Mouse (Mus musculus) neural tube, embryonic 14.5 days (tissue): ENCODE data around the gene Heatr5a. TPM values are rescaled to one million over a fixed set of nuclear protein-coding genes. Genes with fewer than 3 reads are reported as not detected.

Experiments
- ATAC-seq: fragments of 200-750 bp; cut with Nextera tagmentation; 2 replicates; pipeline ENCODE4 v1.8.0; 2017; ENCODE audit warnings: low read depth, mild to moderate bottlenecking, moderate TSS enrichment, moderate library complexity
- H3K27ac ChIP-seq: fragments of 300-500 bp; sonication (generic); 2 replicates; pipeline ENCODE4 v1.5.1; 2014; ENCODE audit warnings: low read depth, mild to moderate bottlenecking, control low read depth, low read length, moderate library complexity, mixed read lengths
- H3K27me3 ChIP-seq: fragments of 300-500 bp; sonication (generic); 2 replicates; pipeline ENCODE4 v1.6.1; 2014; ENCODE audit warnings: low read length; ENCODE audit not compliant: control insufficient read depth, insufficient read depth
- H3K36me3 ChIP-seq: fragments of 300-500 bp; sonication (generic); 2 replicates; pipeline ENCODE4 v1.6.1; 2014; ENCODE audit warnings: low read length, mixed read lengths; ENCODE audit not compliant: control insufficient read depth, insufficient read depth
- H3K4me1 ChIP-seq: fragments of 300-500 bp; sonication (generic); 2 replicates; pipeline ENCODE4 v1.6.1; 2014; ENCODE audit warnings: low read length; ENCODE audit not compliant: control insufficient read depth, insufficient read depth
- H3K4me2 ChIP-seq: fragments of 300-500 bp; sonication (generic); 2 replicates; pipeline ENCODE4 v1.6.1; 2014; ENCODE audit warnings: mild to moderate bottlenecking, low read depth, low read length, control low read depth
- H3K4me3 ChIP-seq: fragments of 300-500 bp; sonication (generic); 2 replicates; pipeline ENCODE4 v1.5.1; 2014; ENCODE audit warnings: low read depth, low read length, control low read depth, mixed read lengths
- H3K9ac ChIP-seq: fragments of 300-500 bp; sonication (generic); replicated peaks from 2 replicates; pipeline ENCODE4 v1.6.1; 2014; ENCODE audit warnings: low read depth, mild to moderate bottlenecking, control low read depth, low read length, mixed read lengths
- H3K9me3 ChIP-seq: fragments of 300-500 bp; sonication (generic); 2 replicates; pipeline ENCODE4 v1.6.1; 2016; ENCODE audit warnings: low read length; ENCODE audit not compliant: control insufficient read depth
- WGBS: fragments of 180-500 bp; shearing (Covaris S2); extraction: QIAGEN DNeasy Blood & Tissue Kit; methylation state at CpG from one replicate; pipeline ENCODE4 v1.1.7; 2014; 5-methylcytosine and 5-hydroxymethylcytosine counted together
- polyA plus RNA-seq: library from polyadenylated mRNA; unstranded; fragments of >200 nt; fragmentation: Nextera tagmentation; extraction: Ambion mirVana; gene quantifications from 2 replicates; pipeline ENCODE4 v1.2.1, GENCODE M21; 2014

Heatr5a gene
- polyA plus RNA-seq, 1 experiment from 2014 or later: 9.1 TPM

GRCm38 (mm10) chr12:51850339-51850738 lies 120.8 kb downstream of the Heatr5a start:
- no peak overlapping the region for H3K4me2 ChIP-seq
- no peak overlapping the region for H3K4me3 ChIP-seq
- H3K9ac ChIP-seq: no peak overlapping the region
- no peak overlapping the region for H3K27ac ChIP-seq
- H3K4me1 ChIP-seq: no peaks in the 10 kb centered on the region
- WGBS: 92% methylated on average over 4 of the region's 4 CpGs
- H3K36me3 ChIP-seq: no peaks in the 10 kb centered on the region
- no peaks in the 10 kb centered on the region for H3K27me3 ChIP-seq
- no peak for ATAC-seq
- no peaks in the 10 kb centered on the region for H3K9me3 ChIP-seq

DNA sequence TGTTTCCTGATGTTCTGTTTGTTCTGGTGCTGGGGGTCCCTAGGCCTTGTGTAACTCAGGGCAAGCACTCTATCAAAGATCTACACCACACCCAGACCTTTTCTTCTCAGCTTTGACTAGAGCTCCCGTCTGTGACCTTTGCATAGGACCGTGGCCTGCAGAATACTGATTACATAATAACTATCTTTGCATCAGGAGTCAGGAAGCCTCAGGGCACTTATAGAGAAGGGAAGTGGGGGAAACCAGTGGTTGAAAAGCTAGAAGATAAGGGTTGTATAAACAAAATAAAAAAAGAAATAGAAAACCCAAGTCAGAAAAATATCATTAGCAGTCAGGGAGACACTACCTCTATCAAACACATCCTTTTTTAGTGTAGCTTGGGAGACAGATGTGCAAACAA lies 121.2 kb downstream of the Heatr5a start:
- Histone ChIP-seq H3K27ac (no peak overlapping the region), H3K4me2 (no peak overlapping the region), H3K27me3 (no peaks in the 10 kb centered on the region), H3K4me3 (no peak overlapping the region), H3K36me3 (no peaks in the 10 kb centered on the region), H3K9ac (no peak overlapping the region), H3K4me1 (no peaks in the 10 kb centered on the region), H3K9me3 (no peaks in the 10 kb centered on the region)
- ATAC-seq: no peak
- WGBS: 89% methylated on average over 2 of the region's 2 CpGs

GRCm38 (mm10) chr12:51847953-51848680 lies 123.0 kb downstream of the Heatr5a start:
- no peaks in the 10 kb centered on the region for H3K4me1 ChIP-seq
- no peak overlapping the region for H3K4me3 ChIP-seq
- ATAC-seq: no peak
- H3K27me3 ChIP-seq: no peaks in the 10 kb centered on the region
- H3K36me3 ChIP-seq: no peaks in the 10 kb centered on the region
- H3K4me2 ChIP-seq: no peak overlapping the region
- H3K9me3 ChIP-seq: no peaks in the 10 kb centered on the region
- 85% methylated on average over 9 of the region's 9 CpGs for WGBS
- no peak overlapping the region for H3K9ac ChIP-seq
- no peak overlapping the region for H3K27ac ChIP-seq

- peak; percentile 36; the same call in 1 of the 2 replicates for ATAC-seq
- Histone ChIP-seq H3K36me3 (no peaks in the 10 kb centered on the region), H3K27ac (no peak overlapping the region), H3K27me3 (no peaks in the 10 kb centered on the region), H3K4me3 (peak overlapping the region; percentile 48; the same call in 1 of the 2 replicates), H3K4me2 (peak overlapping the region; percentile 69), H3K9ac (no peak overlapping the region), H3K9me3 (no peaks in the 10 kb centered on the region), H3K4me1 (no peaks in the 10 kb centered on the region)
- WGBS: 27% methylated on average over 1 of the region's 1 CpGs
These were observed 125.9 kb downstream of the Heatr5a start for GRCm38 (mm10) chr12:51845261-51845660.

DNA sequence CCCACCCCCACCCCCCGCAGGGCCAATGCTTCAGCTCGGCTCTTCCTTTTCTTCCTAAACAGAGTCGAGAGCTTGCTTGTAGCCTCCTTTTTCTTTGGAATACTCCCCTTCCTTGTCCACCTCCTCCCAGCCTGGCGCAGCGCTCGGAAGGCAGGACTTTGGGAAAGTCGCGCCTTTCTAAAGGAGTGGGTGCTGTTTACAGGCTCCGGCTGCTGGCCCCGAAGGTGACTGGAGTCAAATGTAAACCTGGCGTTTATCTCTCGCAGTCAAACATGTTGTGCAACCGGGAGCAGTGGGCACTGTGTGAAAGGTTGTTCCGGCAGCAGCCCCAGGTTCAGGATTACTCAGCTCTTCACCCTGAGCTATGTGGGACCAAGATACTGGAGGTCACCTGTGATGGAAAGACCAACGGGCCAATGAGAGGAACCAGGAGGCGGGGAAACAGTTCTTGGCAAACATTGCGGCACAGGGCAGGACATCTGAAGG lies 126.3 kb downstream of the Heatr5a start:
- ATAC-seq: peak; percentile 99
- Histone ChIP-seq H3K4me1 (no peaks in the 10 kb centered on the region), H3K9me3 (no peaks in the 10 kb centered on the region), H3K27ac (peak overlapping the region; percentile 63; the same call in 1 of the 2 replicates), H3K4me2 (peak overlapping the region; percentile 69), H3K4me3 (peak overlapping the region; percentile 48), H3K27me3 (no peaks in the 10 kb centered on the region), H3K9ac (peak overlapping the region; percentile 44; the same call in 1 of the 2 replicates), H3K36me3 (no peaks in the 10 kb centered on the region)
- under 1% methylated on average over 17 of the region's 17 CpGs for WGBS

GRCm38 (mm10) chr12:51843576-51844520 lies 127.3 kb downstream of the Heatr5a start:
- Histone ChIP-seq H3K27ac (no peak overlapping the region), H3K4me3 (peak overlapping the region; percentile 48), H3K4me2 (peak overlapping the region; percentile 69), H3K27me3 (no peaks in the 10 kb centered on the region), H3K9me3 (no peaks in the 10 kb centered on the region), H3K9ac (peak overlapping the region; percentile 44; the same call in 1 of the 2 replicates), H3K4me1 (no peaks in the 10 kb centered on the region), H3K36me3 (no peaks in the 10 kb centered on the region)
- WGBS: 41% methylated on average over 15 of the region's 15 CpGs
- no peak; the same call in 1 of the 2 replicates for ATAC-seq

GRCm38 (mm10) chr12:51842081-51842864 lies 128.8 kb downstream of the Heatr5a start:
- no peak for ATAC-seq
- no peak overlapping the region for H3K9ac ChIP-seq
- H3K27me3 ChIP-seq: no peaks in the 10 kb centered on the region
- no peak overlapping the region for H3K4me3 ChIP-seq
- H3K4me2 ChIP-seq: no peak overlapping the region
- no peak overlapping the region for H3K27ac ChIP-seq
- no peaks in the 10 kb centered on the region for H3K4me1 ChIP-seq
- 64% methylated on average over 6 of the region's 6 CpGs for WGBS
- no peaks in the 10 kb centered on the region for H3K9me3 ChIP-seq
- H3K36me3 ChIP-seq: no peaks in the 10 kb centered on the region

- Histone ChIP-seq H3K4me1 (no peaks in the 10 kb centered on the region), H3K27ac (no peak overlapping the region), H3K4me2 (no peak overlapping the region), H3K4me3 (no peak overlapping the region), H3K9me3 (no peaks in the 10 kb centered on the region), H3K27me3 (no peaks in the 10 kb centered on the region), H3K36me3 (no peaks in the 10 kb centered on the region), H3K9ac (no peak overlapping the region)
- 85% methylated on average over 1 of the region's 1 CpGs for WGBS
- no peak for ATAC-seq
These were observed 131.3 kb downstream of the Heatr5a start for GRCm38 (mm10) chr12:51839856-51840255.
